Mouse (Mus musculus) spleen, adult 12 weeks (tissue): ENCODE results near the gene Sox13.

Experiments used
- DNase-seq: peaks from one replicate; pipeline ENCODE4 v3.0.0; 2022; ENCODE audit warnings: low spot score

The Sox13 gene

GRCm38 (mm10) chr1:133400014-133400725, 24.0 kb downstream of the Sox13 start:
- DNase-seq: no peak

DNA sequence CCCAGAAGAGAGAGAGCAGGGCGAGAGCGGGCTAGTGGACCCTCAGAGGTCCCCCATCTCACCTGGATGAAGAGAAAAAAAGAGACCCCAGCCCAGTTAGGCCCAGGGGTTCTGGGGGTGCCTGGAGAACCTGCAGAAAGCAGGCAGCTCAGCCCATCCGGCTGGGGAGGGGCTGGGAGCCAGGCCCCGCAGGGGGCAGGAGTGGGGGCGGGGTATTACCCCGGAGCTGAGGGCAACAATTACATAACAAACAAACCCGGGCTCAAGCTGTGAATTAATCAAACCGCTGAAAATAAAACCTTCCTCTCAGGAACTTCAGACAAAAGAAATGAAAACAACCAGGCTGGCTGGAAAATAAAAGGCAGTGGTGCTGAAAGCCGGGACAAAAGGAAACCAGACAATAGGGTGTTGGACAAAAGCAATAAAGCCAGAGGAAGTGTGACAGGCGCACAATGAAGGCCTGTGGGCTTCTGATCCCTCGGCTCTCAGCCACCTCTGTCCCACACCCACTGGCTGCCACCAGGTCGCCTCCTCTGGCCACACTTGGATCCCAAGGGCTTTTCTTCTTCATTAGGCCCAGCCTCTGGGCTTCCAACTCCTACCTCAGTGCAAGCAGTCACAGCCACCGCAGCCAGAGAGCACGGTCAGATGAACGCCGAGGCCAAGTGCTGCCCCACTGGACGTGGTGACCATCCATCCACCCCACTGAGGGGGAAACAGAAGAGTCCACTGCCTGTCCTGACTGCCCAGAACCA, 26.5 kb downstream of the Sox13 start:
- DNase-seq: no peak

- no peak for DNase-seq
Observed at GRCm38 (mm10) chr1:133397094-133397482, 27.1 kb downstream of the Sox13 start.

DNA sequence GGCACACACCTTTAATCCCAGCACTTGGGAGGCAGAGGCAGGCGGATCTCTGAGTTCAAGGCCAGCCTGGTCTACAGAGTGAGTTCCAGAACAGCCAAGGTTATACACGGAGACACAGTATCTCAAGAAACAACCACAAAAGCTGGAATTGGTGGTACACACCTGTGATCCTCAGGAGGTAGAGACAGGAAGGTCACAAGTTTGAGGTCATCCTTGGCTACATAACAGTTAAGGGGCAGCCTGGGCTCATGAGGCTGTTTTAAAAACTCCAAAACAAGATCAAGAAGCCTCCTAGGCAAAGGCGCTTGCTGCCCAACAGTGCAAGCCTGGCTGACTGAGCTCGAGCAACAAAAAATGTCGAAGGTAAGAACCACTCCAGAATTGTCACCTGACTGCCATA, 27.5 kb downstream of the Sox13 start:
- no peak for DNase-seq

- DNase-seq: no peak
Observed at GRCm38 (mm10) chr1:133394702-133395101, 29.5 kb downstream of the Sox13 start.

- no peak for DNase-seq
Observed at GRCm38 (mm10) chr1:133387539-133388268, 36.5 kb downstream of the Sox13 start.

DNA sequence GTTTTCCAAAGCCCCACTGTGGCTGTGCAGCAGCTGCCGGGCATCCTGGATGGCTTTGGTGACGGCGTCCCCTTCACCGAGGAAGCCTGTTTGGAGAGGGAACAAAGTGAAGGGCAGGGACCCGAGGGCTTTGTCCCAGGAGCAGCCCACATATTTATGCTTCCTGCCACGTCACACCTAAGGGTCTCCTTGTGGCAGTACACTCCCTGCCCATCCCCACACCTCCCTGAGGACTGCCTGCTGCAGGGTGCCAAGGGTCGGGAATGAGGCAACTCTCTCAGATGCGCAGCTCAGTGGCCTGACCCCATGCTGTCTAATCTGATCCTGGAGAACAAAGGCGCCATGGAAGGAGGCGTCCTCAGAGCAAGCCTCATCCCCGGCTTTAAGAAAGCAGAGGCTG, 38.0 kb downstream of the Sox13 start:
- DNase-seq: no peak

GRCm38 (mm10) chr1:133385506-133385905, 38.7 kb downstream of the Sox13 start:
- DNase-seq: peak; percentile 47

DNA sequence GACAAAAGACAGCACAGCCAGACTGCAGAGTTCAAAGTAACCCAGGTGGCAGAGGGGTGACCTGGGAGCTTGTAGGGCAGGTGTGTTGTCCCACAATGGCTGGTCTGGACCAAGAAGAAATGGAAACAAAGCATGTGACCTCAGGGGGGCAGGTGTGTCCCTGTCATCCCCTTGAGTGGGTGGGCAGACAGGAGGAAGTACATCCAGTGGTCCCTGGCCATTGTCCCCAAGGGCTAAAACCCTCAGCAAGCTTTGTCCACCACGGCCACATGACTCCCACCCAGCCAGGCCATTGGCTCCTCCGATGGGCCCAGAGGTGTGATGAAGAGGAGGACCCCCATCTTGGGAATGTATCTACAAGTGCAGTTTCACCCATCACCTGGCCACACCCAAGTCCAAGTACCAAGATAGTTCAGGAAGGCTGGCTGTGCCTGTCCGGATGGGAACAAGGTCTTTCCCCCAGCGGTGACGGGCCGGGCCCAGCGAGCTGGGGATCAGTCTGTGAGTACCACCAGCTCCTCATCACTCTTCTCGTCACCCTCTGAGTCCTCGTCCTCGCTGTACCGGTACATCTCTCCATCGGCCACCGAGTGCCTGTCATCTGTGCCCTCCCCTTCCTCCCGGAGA, 40.9 kb downstream of the Sox13 start:
- DNase-seq: no peak

DNA sequence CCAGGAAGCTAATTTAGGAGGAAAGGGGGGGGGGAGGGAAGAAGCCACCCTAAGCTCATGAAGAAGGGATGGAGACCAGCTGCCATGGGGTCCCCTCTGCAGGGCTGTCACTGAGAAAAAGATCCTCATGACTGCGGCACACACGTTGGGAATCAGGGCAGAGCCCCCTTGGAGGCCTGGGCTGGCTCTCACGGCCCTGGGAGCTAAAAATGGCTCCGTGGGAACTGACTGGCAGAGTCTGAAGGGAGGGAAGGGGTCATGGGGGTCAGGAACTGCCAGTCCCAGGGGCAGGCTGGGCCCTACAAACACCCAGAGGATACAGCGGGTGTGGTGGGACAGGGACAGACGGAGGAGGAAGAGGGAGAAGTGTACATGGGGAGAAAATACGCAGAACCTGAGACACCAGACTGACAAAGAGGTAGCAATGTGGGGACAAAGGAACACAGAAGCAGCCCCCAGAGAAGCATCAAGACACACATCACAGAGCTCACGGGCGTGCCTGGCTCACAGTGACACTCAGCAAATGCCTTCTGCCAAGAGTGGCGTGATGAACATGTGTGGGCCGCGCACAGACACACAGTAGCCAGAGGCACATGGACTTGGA, 41.5 kb downstream of the Sox13 start:
- DNase-seq: no peak

- DNase-seq: no peak
Observed at GRCm38 (mm10) chr1:133382008-133382407, 42.2 kb downstream of the Sox13 start.

- no peak for DNase-seq
Observed at GRCm38 (mm10) chr1:133380347-133381065, 43.7 kb downstream of the Sox13 start.

GRCm38 (mm10) chr1:133379986-133380320, 44.2 kb downstream of the Sox13 start:
- DNase-seq: no peak

DNA sequence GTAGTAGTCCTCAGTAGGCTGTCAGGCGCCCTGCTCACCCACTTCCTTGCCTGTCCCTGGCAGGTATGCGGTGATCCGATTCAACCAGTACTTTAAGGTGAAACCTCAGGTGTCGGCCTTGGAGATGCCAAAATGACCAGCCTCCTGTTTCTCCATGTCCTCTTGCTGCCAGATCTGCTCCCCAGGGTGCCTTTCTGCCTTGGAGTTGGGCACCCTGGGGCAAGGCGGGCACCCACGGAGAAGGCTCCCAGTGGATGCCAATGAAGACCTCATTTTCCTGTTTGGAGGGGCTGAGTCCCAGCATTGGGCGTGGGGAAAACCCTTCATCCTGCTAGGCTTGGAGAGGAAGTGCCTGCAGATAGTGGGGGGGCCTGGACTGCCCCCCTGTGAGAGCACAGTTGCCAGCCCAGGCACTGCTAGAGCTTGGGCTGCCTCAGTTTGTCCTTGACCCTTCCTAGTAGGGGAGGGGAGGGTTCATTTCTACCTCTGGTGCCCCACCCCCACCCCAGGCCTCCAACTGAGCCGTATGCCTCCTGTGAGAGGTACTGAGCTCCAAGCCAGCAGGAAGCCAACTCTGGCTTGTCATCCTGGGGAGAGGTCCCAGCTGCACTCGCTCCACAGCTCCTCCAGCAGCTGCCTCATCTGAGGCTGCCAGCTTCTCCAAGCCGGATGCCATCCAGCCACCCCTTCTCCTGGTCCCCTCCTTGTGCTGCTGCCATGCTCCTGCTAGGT, 44.8 kb downstream of the Sox13 start:
- DNase-seq: no peak

DNA sequence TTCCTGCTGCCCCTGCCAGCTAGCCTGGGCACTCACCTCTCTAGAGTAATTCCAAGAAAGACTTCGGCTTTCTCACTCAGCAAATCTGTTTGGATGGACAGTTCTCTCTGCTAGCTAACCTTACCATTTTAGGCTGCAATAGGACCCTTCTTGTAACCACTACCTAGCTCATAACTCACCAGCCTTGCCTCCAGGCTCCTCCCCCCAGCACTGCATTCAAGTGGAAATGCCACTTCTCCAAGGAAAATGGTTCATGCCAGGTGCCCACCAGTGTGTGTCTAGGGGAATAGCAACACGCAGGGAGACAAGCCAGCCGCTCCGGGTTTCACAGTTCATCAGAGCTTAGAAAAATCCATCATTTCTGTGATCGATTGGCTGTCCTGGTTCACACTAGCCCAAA, 46.6 kb downstream of the Sox13 start:
- DNase-seq: no peak

- no peak for DNase-seq
Observed at GRCm38 (mm10) chr1:133375696-133376346, 48.4 kb downstream of the Sox13 start.

- no peak for DNase-seq
Observed at GRCm38 (mm10) chr1:133372113-133372512, 52.1 kb downstream of the Sox13 start.

- no peak for DNase-seq
Observed at GRCm38 (mm10) chr1:133371431-133371830, 52.7 kb downstream of the Sox13 start.

GRCm38 (mm10) chr1:133370352-133370751, 53.8 kb downstream of the Sox13 start:
- no peak for DNase-seq

DNA sequence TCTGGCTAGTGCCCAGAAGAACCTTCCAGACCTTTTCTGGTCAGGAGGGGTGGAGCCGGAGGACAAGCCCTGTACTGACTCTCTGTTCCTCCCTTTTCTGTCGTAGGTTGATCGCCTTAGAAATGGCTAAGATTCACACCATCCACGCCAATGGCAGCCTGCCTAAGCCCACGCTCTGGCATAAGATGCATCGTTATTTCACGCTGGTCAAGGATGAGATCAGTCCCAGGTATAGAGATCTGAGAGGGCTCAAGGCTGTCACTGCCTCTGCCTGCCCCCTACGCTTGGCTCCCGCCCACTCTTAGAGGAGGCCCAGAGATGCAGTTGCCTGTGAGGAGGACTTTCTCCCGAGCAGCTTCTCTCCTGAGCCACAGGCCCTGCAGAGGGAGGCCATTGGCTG, 55.5 kb downstream of the Sox13 start:
- no peak for DNase-seq
